Mouse (Mus musculus): Measurements from ENCODE around the gene Strn3. TPM values are rescaled to one million over a fixed set of nuclear protein-coding genes. Genes with fewer than 3 reads are reported as not detected.

Strn3 gene
- polyA plus RNA-seq, 1 experiment from 2014 or later = 57.7 TPM

DNA sequence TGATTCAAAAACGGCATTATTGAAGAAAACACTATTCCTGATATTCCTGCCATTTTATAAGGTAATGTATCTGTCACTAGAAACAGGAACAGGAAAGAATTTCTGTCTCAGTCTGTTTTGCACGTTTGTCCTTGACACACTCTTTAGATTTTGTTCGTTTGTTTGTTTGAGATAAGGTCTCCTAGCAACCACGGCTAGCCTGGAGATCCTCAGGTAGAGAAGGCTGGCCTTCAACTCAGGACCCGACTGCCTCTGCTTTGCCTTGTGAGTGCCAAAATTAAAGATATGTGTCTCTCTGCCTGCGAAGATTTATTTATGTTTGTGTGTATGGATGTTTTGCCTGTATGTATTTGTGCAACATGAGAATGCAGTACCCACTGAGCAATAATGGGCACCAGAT lies 49.8 kb downstream of the Strn3 start:
- Histone ChIP-seq H3K4me3 (ENCODE audit: low read depth, low read length) (no peak overlapping the region), H3K27ac (ENCODE audit: low read depth, low read length) (no peak overlapping the region), H3K9ac (ENCODE audit: low read length) (no peak overlapping the region), H3K4me1 (ENCODE audit: control insufficient read depth, insufficient read depth, low read length) (no peaks in the 10 kb centered on the region), H3K4me2 (ENCODE audit: low read depth) (no peak overlapping the region), H3K27me3 (ENCODE audit: control insufficient read depth, insufficient read depth, low read length) (no peaks in the 10 kb centered on the region), H3K9me3 (ENCODE audit: control insufficient read depth, low read length) (no peaks in the 10 kb centered on the region), H3K36me3 (ENCODE audit: control insufficient read depth, insufficient read depth, low read length) (0 out of 2 replicates have a peak, but pooled peaks cover 2% of the 10 kb centered on the region)
- no peak for ATAC-seq (ENCODE audit: insufficient read depth, low FRiP score, low TSS enrichment)
- DNase-seq (ENCODE audit: low spot score) = no peak
- WGBS = 77% methylated on average over 6 of the region's 6 CpGs

DNA sequence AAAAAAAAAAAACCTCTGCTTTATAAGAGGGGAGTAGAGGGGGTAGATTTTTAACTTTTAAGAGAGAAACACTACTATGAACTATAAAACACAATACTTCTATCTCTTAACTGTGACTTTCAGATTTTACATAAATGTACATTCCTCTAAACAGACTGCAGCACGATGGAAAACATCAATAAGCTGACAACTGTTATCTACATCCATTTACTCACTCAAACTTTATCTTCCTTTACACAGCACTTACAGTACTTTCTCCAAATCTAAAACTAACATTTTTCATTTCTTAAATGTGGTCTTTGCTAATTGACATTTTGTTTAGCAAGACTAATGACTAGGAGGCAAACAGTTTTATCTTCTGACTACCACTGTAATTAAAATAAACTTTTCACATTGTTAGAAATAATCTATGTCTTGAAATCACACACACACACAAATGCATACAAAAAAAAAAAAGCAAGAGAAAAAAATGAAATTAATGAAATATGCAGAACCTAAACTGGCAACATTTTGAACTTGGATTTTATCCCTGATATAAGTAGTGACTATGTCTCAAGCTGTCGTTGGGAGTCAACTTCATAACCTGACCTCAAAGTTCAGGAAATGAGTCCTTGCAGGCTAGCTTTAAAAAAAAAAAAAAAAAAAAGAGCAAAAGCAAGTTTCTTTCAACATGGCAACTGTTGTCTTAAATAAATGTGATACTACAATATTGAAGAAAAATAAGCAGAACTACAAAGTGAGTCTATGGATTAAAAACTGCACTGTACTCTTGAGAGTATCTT lies 54.8 kb downstream of the Strn3 start:
- Histone ChIP-seq H3K36me3 (ENCODE audit: control insufficient read depth, insufficient read depth, low read length) (no peaks in the 10 kb centered on the region), H3K4me1 (ENCODE audit: control insufficient read depth, insufficient read depth, low read length) (no peaks in the 10 kb centered on the region), H3K27ac (ENCODE audit: low read depth, low read length) (no peak overlapping the region), H3K27me3 (ENCODE audit: control insufficient read depth, insufficient read depth, low read length) (no peaks in the 10 kb centered on the region), H3K9ac (ENCODE audit: low read length) (no peak overlapping the region), H3K9me3 (ENCODE audit: control insufficient read depth, low read length) (no peaks in the 10 kb centered on the region), H3K4me3 (ENCODE audit: low read depth, low read length) (no peak overlapping the region), H3K4me2 (ENCODE audit: low read depth) (no peak overlapping the region)
- WGBS = 88% methylated on average over 2 of the region's 2 CpGs
- no peak for DNase-seq (ENCODE audit: low spot score)
- no peak for ATAC-seq (ENCODE audit: insufficient read depth, low FRiP score, low TSS enrichment)

DNA sequence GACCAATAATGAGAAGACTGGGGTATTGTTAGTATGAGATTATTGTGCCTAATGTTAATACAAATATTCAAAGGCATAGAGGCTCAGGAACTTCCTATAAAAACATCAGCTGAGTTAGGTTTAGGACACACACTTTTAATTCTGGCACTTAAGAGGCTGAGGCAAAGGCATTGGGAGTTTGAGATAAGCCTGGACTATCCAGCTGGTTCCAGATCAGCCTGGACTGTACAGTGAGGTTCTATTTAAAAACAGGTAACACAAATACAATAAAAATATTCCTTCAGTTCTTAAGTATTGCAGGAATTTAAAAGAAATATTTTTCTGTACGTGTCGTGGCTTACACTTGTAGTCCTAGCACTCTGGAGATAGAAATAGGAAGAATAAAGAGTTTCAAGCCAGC lies 55.4 kb downstream of the Strn3 start:
- DNase-seq (ENCODE audit: low spot score) = no peak
- H3K9ac ChIP-seq (ENCODE audit: low read length) = no peak overlapping the region
- H3K4me2 ChIP-seq (ENCODE audit: low read depth) = no peak overlapping the region
- no peaks in the 10 kb centered on the region for H3K36me3 ChIP-seq (ENCODE audit: control insufficient read depth, insufficient read depth, low read length)
- WGBS = 95% methylated on average over 2 of the region's 2 CpGs
- no peaks in the 10 kb centered on the region for H3K9me3 ChIP-seq (ENCODE audit: control insufficient read depth, low read length)
- no peaks in the 10 kb centered on the region for H3K27me3 ChIP-seq (ENCODE audit: control insufficient read depth, insufficient read depth, low read length)
- no peak overlapping the region for H3K4me3 ChIP-seq (ENCODE audit: low read depth, low read length)
- H3K27ac ChIP-seq (ENCODE audit: low read depth, low read length) = no peak overlapping the region
- H3K4me1 ChIP-seq (ENCODE audit: control insufficient read depth, insufficient read depth, low read length) = no peaks in the 10 kb centered on the region
- no peak for ATAC-seq (ENCODE audit: insufficient read depth, low FRiP score, low TSS enrichment)

DNA sequence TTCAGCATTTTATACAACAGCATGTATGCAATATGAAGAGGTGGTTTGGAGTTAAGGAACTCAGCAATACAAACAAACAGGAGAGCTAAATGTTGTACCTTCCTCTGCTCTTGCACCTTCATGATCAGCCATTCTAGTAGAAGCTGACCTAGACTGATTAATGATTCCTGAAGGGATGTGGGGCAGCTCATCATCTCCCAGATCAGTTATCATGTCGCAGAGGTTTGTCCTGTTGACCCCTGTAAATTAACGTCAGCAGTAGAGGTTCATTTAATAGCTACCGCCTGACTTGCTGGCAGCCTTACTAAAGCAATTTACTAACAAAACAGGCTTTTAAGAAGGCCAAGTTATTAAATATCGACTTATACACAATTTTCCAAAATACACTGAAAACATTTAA lies 58.2 kb downstream of the Strn3 start:
- ATAC-seq (ENCODE audit: insufficient read depth, low FRiP score, low TSS enrichment) = no peak
- no peak overlapping the region for H3K27ac ChIP-seq (ENCODE audit: low read depth, low read length)

DNA sequence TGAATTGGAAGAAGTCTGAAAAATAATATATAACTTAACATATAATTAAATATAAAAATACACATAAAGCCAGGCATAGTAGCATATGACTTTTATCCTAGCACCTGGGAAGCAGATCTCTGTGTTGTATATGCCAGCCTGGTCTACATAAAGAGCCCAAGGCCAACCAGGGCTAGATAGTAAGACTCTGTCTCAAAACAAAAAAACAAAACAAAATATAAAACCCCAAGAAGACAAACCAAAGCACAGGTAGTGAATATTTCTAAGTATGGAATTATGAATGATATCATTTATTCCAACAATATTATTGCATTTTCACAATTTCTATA lies 68.4 kb downstream of the Strn3 start:
- no peaks in the 10 kb centered on the region for H3K9me3 ChIP-seq (ENCODE audit: control insufficient read depth, low read length)
- no peak overlapping the region for H3K4me2 ChIP-seq (ENCODE audit: low read depth)
- H3K27ac ChIP-seq (ENCODE audit: low read depth, low read length) = no peak overlapping the region
- H3K9ac ChIP-seq (ENCODE audit: low read length) = no peak overlapping the region
- no peaks in the 10 kb centered on the region for H3K4me1 ChIP-seq (ENCODE audit: control insufficient read depth, insufficient read depth, low read length)
- no peak for ATAC-seq (ENCODE audit: insufficient read depth, low FRiP score, low TSS enrichment)
- no peaks in the 10 kb centered on the region for H3K27me3 ChIP-seq (ENCODE audit: control insufficient read depth, insufficient read depth, low read length)
- H3K4me3 ChIP-seq (ENCODE audit: low read depth, low read length) = no peak overlapping the region
- H3K36me3 ChIP-seq (ENCODE audit: control insufficient read depth, insufficient read depth, low read length) = no peaks in the 10 kb centered on the region
- DNase-seq (ENCODE audit: low spot score) = no peak

More for the DNA sequence above, 58.2 kb downstream of the Strn3 start:
- H3K4me1 ChIP-seq (ENCODE audit: control insufficient read depth, insufficient read depth, low read length) = no peaks in the 10 kb centered on the region
- no peak overlapping the region for H3K4me3 ChIP-seq (ENCODE audit: low read depth, low read length)
- no peaks in the 10 kb centered on the region for H3K27me3 ChIP-seq (ENCODE audit: control insufficient read depth, insufficient read depth, low read length)
- no peaks in the 10 kb centered on the region for H3K9me3 ChIP-seq (ENCODE audit: control insufficient read depth, low read length)
- no peak overlapping the region for H3K4me2 ChIP-seq (ENCODE audit: low read depth)
- DNase-seq (ENCODE audit: low spot score) = no peak
- no peak overlapping the region for H3K9ac ChIP-seq (ENCODE audit: low read length)
- H3K36me3 ChIP-seq (ENCODE audit: control insufficient read depth, insufficient read depth, low read length) = no peaks in the 10 kb centered on the region
- WGBS = 85% methylated on average over 4 of the region's 4 CpGs

DNA sequence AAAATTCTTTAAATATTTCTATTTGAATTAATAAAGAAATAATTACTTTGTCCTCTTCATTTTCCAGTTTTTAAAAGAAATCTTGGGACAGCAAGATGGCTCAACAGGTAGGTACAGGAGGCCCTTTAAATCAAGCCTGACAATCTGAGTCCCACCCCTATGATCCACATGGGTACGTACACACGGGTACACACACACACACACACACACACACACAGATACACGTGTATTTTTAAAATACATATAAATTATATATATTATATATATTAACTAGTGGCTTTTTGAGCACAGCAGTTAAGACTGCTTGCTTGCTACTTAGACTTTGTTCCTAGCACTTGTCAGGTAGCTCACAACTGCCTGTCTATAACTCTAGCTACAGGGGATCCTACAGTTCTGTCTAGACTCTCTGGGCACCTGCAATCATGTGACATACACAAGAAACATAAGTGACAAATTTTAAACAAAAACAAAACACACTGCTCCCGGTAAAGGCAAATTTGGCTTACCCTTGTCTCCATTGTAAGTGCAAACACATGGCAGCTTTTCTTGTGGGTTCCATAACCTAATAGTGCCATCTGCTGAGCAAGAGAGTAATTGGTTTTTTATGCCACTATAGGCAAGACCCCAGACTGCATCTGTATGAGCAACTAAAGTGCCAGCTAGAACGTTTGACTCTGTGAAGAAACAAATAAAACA lies 68.9 kb downstream of the Strn3 start:
- H3K36me3 ChIP-seq (ENCODE audit: control insufficient read depth, insufficient read depth, low read length) = no peaks in the 10 kb centered on the region
- ATAC-seq (ENCODE audit: insufficient read depth, low FRiP score, low TSS enrichment) = no peak
- WGBS = 84% methylated on average over 5 of the region's 5 CpGs

DNA sequence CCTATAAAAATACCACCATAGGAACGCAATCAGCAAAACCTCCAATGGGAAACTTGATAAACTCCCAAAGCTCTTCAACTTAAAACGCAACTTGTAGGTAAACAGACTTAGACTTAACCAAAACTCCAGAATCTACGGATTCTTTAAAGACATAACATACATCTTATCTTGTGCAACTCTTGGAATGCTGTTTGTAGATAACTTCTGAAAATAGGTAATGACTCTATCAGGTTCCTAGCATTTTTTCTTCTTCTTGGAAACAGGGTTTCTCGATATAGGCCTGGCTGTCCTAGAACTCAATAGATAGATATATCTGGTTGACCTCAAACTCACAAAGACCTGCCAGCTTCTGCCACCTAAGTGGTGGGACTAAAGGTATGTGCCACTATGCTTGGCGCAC lies 70.5 kb downstream of the Strn3 start:
- H3K4me1 ChIP-seq (ENCODE audit: control insufficient read depth, insufficient read depth, low read length) = no peaks in the 10 kb centered on the region
- H3K4me3 ChIP-seq (ENCODE audit: low read depth, low read length) = no peak overlapping the region
- DNase-seq (ENCODE audit: low spot score) (no peak), ATAC-seq (ENCODE audit: insufficient read depth, low FRiP score, low TSS enrichment) (no peak)
- no peaks in the 10 kb centered on the region for H3K27me3 ChIP-seq (ENCODE audit: control insufficient read depth, insufficient read depth, low read length)
- no peak overlapping the region for H3K4me2 ChIP-seq (ENCODE audit: low read depth)
- no peak overlapping the region for H3K27ac ChIP-seq (ENCODE audit: low read depth, low read length)
- peaks cover 3% of the 10 kb centered on the region for H3K36me3 ChIP-seq (ENCODE audit: control insufficient read depth, insufficient read depth, low read length)
- no peak overlapping the region for H3K9ac ChIP-seq (ENCODE audit: low read length)
- no peaks in the 10 kb centered on the region for H3K9me3 ChIP-seq (ENCODE audit: control insufficient read depth, low read length)
- 93% methylated on average over 5 of the region's 5 CpGs for WGBS

More for the DNA sequence above, 68.9 kb downstream of the Strn3 start:
- Histone ChIP-seq H3K4me1 (ENCODE audit: control insufficient read depth, insufficient read depth, low read length) (no peaks in the 10 kb centered on the region), H3K27ac (ENCODE audit: low read depth, low read length) (no peak overlapping the region), H3K9me3 (ENCODE audit: control insufficient read depth, low read length) (no peaks in the 10 kb centered on the region), H3K4me2 (ENCODE audit: low read depth) (no peak overlapping the region), H3K4me3 (ENCODE audit: low read depth, low read length) (no peak overlapping the region), H3K9ac (ENCODE audit: low read length) (no peak overlapping the region), H3K27me3 (ENCODE audit: control insufficient read depth, insufficient read depth, low read length) (no peaks in the 10 kb centered on the region)
- DNase-seq (ENCODE audit: low spot score) = peak; percentile 14

DNA sequence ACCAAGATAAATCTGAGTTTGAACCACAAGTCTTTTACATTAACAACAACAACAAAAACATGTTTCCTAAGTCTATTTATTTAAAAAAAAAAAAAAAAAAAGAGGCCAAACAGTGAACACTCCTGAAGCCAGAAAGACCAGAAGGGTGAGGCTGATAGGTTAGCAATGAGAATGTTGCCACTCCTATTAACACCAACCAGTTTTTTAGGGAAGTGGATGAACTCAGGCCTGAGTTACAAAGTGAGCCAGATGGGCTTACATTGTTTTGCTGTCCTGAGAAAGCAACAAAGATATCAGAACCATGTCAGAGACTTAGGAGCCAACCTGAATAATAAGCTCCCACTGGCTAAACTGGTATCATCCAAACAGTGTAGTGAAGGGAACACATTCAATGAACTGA lies 71.1 kb downstream of the Strn3 start:
- Histone ChIP-seq H3K36me3 (ENCODE audit: control insufficient read depth, insufficient read depth, low read length) (peaks cover 6% of the 10 kb centered on the region), H3K27me3 (ENCODE audit: control insufficient read depth, insufficient read depth, low read length) (no peaks in the 10 kb centered on the region), H3K4me2 (ENCODE audit: low read depth) (no peak overlapping the region), H3K9ac (ENCODE audit: low read length) (no peak overlapping the region), H3K4me3 (ENCODE audit: low read depth, low read length) (no peak overlapping the region), H3K4me1 (ENCODE audit: control insufficient read depth, insufficient read depth, low read length) (no peaks in the 10 kb centered on the region), H3K27ac (ENCODE audit: low read depth, low read length) (no peak overlapping the region), H3K9me3 (ENCODE audit: control insufficient read depth, low read length) (no peaks in the 10 kb centered on the region)
- ATAC-seq (ENCODE audit: insufficient read depth, low FRiP score, low TSS enrichment) = no peak
- no peak for DNase-seq (ENCODE audit: low spot score)

DNA sequence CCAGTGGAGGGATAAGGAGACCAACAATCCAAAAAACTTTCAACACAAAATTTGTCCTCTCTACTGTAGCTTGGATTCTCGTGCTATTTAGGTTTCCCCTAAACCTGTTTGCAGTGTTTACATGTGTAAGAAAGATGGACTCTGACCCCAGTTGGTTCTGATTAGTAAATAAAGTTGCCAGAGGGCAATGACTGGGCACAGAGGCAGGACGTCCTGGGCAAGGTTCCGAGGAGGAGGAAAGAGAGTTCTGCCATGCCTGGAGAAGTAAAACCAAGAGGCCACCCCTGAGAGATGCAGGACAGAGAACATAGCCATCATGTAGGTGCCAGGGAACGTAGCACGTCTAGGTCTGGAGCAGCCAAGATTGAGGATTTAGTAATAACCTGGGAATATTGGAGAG lies 79.3 kb downstream of the Strn3 start:
- peaks cover 9% of the 10 kb centered on the region for H3K36me3 ChIP-seq (ENCODE audit: control insufficient read depth, insufficient read depth, low read length)
- ATAC-seq (ENCODE audit: insufficient read depth, low FRiP score, low TSS enrichment) (no peak), DNase-seq (ENCODE audit: low spot score) (no peak)
- 94% methylated on average over 5 of the region's 5 CpGs for WGBS
- H3K9ac ChIP-seq (ENCODE audit: low read length) = no peak overlapping the region
- no peak overlapping the region for H3K4me3 ChIP-seq (ENCODE audit: low read depth, low read length)
- no peak overlapping the region for H3K27ac ChIP-seq (ENCODE audit: low read depth, low read length)
- no peak overlapping the region for H3K4me2 ChIP-seq (ENCODE audit: low read depth)
- H3K27me3 ChIP-seq (ENCODE audit: control insufficient read depth, insufficient read depth, low read length) = no peaks in the 10 kb centered on the region
- no peaks in the 10 kb centered on the region for H3K9me3 ChIP-seq (ENCODE audit: control insufficient read depth, low read length)
- no peaks in the 10 kb centered on the region for H3K4me1 ChIP-seq (ENCODE audit: control insufficient read depth, insufficient read depth, low read length)

All from neural tube, embryonic 11.5 days (tissue).